Mouse (Mus musculus) bone marrow macrophage, adult 2 months (primary cell): ENCODE results near the gene Cuta.

Experiments used
- CTCF ChIP-seq: IDR thresholded peaks from 2 replicates; pipeline ENCODE4 v1.5.1; 2012; ENCODE audit warnings: low read depth, mild to moderate bottlenecking, low read length, moderate library complexity
- POLR2A ChIP-seq: IDR thresholded peaks from 2 replicates; pipeline ENCODE4 v1.6.1; 2012; ENCODE audit warnings: mild to moderate bottlenecking, low read depth, low read length, borderline replicate concordance

- TF ChIP-seq POLR2A: no peak
- no peak for TF ChIP-seq CTCF
Measured at GRCm38 (mm10) chr17:26966993-26967392, 27.6 kb upstream of the Cuta start.
